Mouse (Mus musculus) E14TG2a.4 (cell line): ENCODE measurements around the gene Gm45717.
"Not testable (repeated sequence)": the region's sequence is repeated elsewhere in the genome, so short reads cannot be mapped to it uniquely, and the experiment has no call there.

Experiments used
- H3K27me3 ChIP-seq: 2 replicates; pipeline ENCODE4 v1.6.1; 2014; ENCODE audit warnings: low read length, control low read depth; ENCODE audit not compliant: insufficient read depth
- H3K36me3 ChIP-seq: 2 replicates; pipeline ENCODE4 v1.6.1; 2014; ENCODE audit warnings: low read length, control low read depth; ENCODE audit not compliant: insufficient read depth
- H3K4me1 ChIP-seq: replicated peaks from 2 replicates; pipeline ENCODE4 v1.6.1; 2014; ENCODE audit warnings: low read depth, low read length, control low read depth
- H3K4me3 ChIP-seq: replicated peaks from 2 replicates; pipeline ENCODE4 v1.5.1; 2014; ENCODE audit warnings: mild to moderate bottlenecking, low read length
- H3K9me3 ChIP-seq: 2 replicates; pipeline ENCODE4 v1.6.1; 2014; ENCODE audit warnings: low read length, control low read depth
- CTCF ChIP-seq: conservative IDR thresholded peaks from 2 replicates; pipeline ENCODE4 v1.5.1; 2014; ENCODE audit warnings: low read length
- NANOG ChIP-seq: IDR thresholded peaks from 2 replicates; pipeline ENCODE4 v1.6.1; 2014; ENCODE audit warnings: borderline replicate concordance, low read length, mixed read lengths
- POU5F1 ChIP-seq: IDR thresholded peaks from 2 replicates; pipeline ENCODE4 v1.6.1; 2014; ENCODE audit warnings: low read length, borderline replicate concordance

Gm45717 gene

GRCm38 (mm10) chr7:140990185-140990584 is 34.4 kb upstream of the Gm45717 start:
- TF ChIP-seq NANOG = no peak
- TF ChIP-seq CTCF = no peak
- TF ChIP-seq POU5F1 = no peak
- H3K4me3 ChIP-seq = peak overlapping the region; percentile 63
- H3K36me3 ChIP-seq = no peaks in the 10 kb centered on the region
- no peaks in the 10 kb centered on the region for H3K27me3 ChIP-seq
- peaks cover 84% of the 10 kb centered on the region for H3K4me1 ChIP-seq
- H3K9me3 ChIP-seq = no peaks in the 10 kb centered on the region

- H3K4me3 ChIP-seq = no peak overlapping the region
- no peaks in the 10 kb centered on the region for H3K9me3 ChIP-seq
- no peaks in the 10 kb centered on the region for H3K36me3 ChIP-seq
- peaks cover 79% of the 10 kb centered on the region for H3K4me1 ChIP-seq
- H3K27me3 ChIP-seq = no peaks in the 10 kb centered on the region
- TF ChIP-seq CTCF (no peak), NANOG (no peak), POU5F1 (no peak)
These were observed 33.3 kb upstream of the Gm45717 start for GRCm38 (mm10) chr7:140989022-140989421.

GRCm38 (mm10) chr7:140987182-140988138 is 31.7 kb upstream of the Gm45717 start:
- H3K4me1 ChIP-seq = peaks cover 80% of the 10 kb centered on the region
- H3K36me3 ChIP-seq = no peaks in the 10 kb centered on the region
- no peak for TF ChIP-seq POU5F1
- TF ChIP-seq CTCF = no peak
- no peak for TF ChIP-seq NANOG

GRCm38 (mm10) chr7:140982971-140983370 is 27.2 kb upstream of the Gm45717 start:
- Histone ChIP-seq H3K27me3 (no peaks in the 10 kb centered on the region), H3K9me3 (no peaks in the 10 kb centered on the region)
- TF ChIP-seq CTCF = no peak
- no peak for TF ChIP-seq POU5F1
- TF ChIP-seq NANOG = no peak

More at GRCm38 (mm10) chr7:140987182-140988138, 31.7 kb upstream of the Gm45717 start:
- H3K9me3 ChIP-seq = no peaks in the 10 kb centered on the region
- no peaks in the 10 kb centered on the region for H3K27me3 ChIP-seq
- H3K4me3 ChIP-seq = no peak overlapping the region

GRCm38 (mm10) chr7:140981704-140982103 is 26.0 kb upstream of the Gm45717 start:
- H3K4me1 ChIP-seq = peaks cover 62% of the 10 kb centered on the region

More at GRCm38 (mm10) chr7:140982971-140983370, 27.2 kb upstream of the Gm45717 start:
- Histone ChIP-seq H3K4me3 (no peak overlapping the region), H3K4me1 (peaks cover 62% of the 10 kb centered on the region), H3K36me3 (peaks cover 5% of the 10 kb centered on the region; the same call in 1 of the 2 replicates)

GRCm38 (mm10) chr7:140976720-140977119 is 21.0 kb upstream of the Gm45717 start:
- H3K36me3 ChIP-seq, H3K27me3 ChIP-seq, H3K9me3 ChIP-seq: not testable (repeated sequence)
- Histone ChIP-seq H3K4me1 (peaks cover 76% of the 10 kb centered on the region), H3K4me3 (peak overlapping the region; percentile 37)

More at GRCm38 (mm10) chr7:140981704-140982103, 26.0 kb upstream of the Gm45717 start:
- Histone ChIP-seq H3K36me3 (peaks cover 5% of the 10 kb centered on the region; the same call in 1 of the 2 replicates), H3K4me3 (no peak overlapping the region), H3K27me3 (no peaks in the 10 kb centered on the region), H3K9me3 (no peaks in the 10 kb centered on the region)
- TF ChIP-seq NANOG = no peak
- TF ChIP-seq CTCF = no peak
- no peak for TF ChIP-seq POU5F1

GRCm38 (mm10) chr7:140975465-140975864 is 19.7 kb upstream of the Gm45717 start:
- H3K4me3 ChIP-seq = peak overlapping the region; percentile 8; the same call in 1 of the 2 replicates
- peaks cover 81% of the 10 kb centered on the region for H3K4me1 ChIP-seq
- H3K9me3 ChIP-seq = no peaks in the 10 kb centered on the region
- peaks cover 21% of the 10 kb centered on the region for H3K36me3 ChIP-seq
- TF ChIP-seq NANOG (no peak), CTCF (no peak)
- H3K27me3 ChIP-seq = no peaks in the 10 kb centered on the region

GRCm38 (mm10) chr7:140974940-140975339 is 19.2 kb upstream of the Gm45717 start:
- no peaks in the 10 kb centered on the region for H3K27me3 ChIP-seq
- TF ChIP-seq CTCF = no peak
- TF ChIP-seq NANOG = no peak
- TF ChIP-seq POU5F1 = no peak
- peaks cover 24% of the 10 kb centered on the region for H3K36me3 ChIP-seq
- H3K9me3 ChIP-seq = no peaks in the 10 kb centered on the region
- peaks cover 83% of the 10 kb centered on the region for H3K4me1 ChIP-seq
- peak overlapping the region; percentile 8 for H3K4me3 ChIP-seq
